Mouse (Mus musculus) liver, embryonic 14.5 days (tissue): ENCODE results near the gene Cd52.

ENCODE experiments used
- CTCF ChIP-seq: IDR thresholded peaks from 2 replicates; pipeline ENCODE4 v1.5.1; 2016; ENCODE audit warnings: antibody characterized with exemption, low read depth, control low read depth
- EP300 ChIP-seq: IDR thresholded peaks from 2 replicates; pipeline ENCODE4 v1.6.1; 2016; ENCODE audit warnings: antibody characterized with exemption, low read depth

DNA sequence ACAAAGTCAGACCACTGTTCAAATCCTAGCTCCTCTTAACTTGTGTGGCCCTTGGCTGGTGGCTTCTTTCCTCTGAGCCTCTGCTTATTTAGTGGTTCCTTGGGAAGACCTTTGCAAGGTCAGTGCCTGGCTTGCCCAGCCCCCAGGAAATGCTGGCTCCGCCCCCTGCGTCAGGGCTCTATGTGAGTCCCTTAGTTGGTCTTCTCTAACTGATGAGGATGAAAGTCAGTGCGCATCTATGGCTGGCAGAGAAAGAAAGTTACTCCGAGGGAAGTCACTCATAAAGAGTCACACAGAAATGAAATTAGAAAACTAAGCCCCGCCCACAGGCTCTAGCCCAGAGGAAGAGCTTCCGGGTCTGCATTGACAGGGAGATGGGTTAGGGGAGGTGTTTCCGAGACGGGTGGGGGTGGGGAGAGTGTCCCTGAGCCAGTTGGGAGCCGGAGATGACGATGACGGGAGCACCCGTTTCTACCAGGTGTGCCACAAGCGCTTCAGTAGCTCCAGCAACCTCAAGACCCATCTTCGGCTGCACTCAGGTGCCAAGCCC is 36.6 kb downstream of the Cd52 start:
- TF ChIP-seq CTCF (no peak), EP300 (no peak)
